Mouse (Mus musculus): ENCODE results near the gene Smarcd3. TPM values are rescaled to one million over a fixed set of nuclear protein-coding genes. Genes with fewer than 3 reads are reported as not detected.
A peak's percentile ranks its signal among the peaks of the same experiment; 100 is the strongest.

Gene Smarcd3
- total RNA-seq (2012; rRNA removed) = 1.3 and 1.5 TPM in 2 replicates
- total RNA-seq (2014; rRNA removed) = not detected in 2 replicates
- polyA plus RNA-seq (2012; ENCODE audit: insufficient read length, low read depth) = 2.2 and 2.8 TPM in 2 replicates

DNA sequence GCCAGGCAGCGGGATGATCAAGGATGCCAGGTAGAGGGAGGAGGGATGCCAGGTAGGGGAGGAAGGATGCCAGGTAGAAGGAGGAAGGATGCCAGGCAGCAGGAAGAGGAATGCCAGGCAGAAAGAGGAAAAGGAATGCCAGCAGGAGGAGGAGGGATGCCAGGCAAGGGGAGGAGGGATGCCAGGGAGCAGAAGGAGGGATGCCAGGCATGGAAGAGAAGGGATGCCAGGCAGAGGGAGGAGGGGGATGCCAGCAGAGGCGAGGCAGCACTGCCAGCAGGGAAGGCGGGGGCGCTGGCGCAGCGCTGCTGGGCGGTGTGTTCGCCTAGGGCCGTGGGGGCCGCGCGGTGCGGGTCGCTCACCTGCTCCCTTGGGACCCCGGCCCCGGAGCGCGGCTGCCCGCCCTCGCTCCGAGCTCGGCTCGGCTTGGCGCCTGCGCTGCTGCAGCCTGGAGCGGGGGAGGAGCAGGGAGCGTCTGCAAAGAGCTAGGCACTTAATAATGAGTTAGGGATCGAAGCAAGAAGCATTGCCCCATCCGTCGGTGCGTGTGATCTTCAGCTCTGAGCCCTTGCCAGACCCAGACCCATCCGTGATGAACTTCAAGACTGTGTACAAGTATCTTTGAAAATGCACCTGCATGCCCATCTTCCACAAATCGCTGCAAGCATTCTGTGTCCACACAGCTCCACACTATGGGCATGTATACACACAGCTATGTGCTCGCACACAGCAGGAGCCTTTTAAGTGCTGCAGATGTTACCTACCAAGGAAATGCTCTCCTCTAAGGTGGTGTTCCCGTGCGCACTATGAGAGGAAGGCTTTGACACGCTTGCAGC is at the start of gene Smarcd3:
Smarcd3 (minus strand) TSS at position 426 of the 836 bp plus-strand sequence.
- dilution Hi-C loops (cut with MboI; ENCODE audit: extremely low pct_ligation_motif_present, extremely low pct_unique_long_range_greater_than_20kb, low sequenced_read_pairs) = no loop called here
- peak within 1 kb of the TSS in 1 of 3 experiments; percentile 43 for H3K4me3 ChIP-seq (replicated peaks in 1 of 3; ENCODE audit: low read depth in 2 of 3, low read length in 2 of 3, poor library complexity in 1 of 3)

DNA sequence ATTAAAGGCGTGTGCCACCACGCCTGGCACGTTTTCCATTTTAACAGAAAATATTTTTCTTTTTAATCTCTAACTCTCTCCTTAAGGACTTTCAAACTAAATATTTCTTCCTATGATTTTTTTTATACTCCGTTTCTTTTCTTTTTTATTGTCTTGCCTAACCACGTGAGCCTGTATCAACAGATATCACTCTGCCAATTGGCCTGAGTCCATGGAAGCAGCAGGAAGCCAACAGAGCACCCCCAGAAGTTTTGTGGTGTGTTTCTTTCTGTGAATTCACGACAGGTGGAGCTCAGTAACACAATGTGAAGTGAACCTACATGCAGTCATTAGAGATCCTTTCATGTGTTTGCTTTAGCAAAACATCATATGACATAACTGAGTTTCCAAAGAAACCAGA is 37.2 kb upstream of the Smarcd3 start:
- no peaks in the 10 kb centered on the region for H3K27me3 ChIP-seq (replicated peaks)

More for the DNA sequence above, at the start of gene Smarcd3:
- H3K9ac ChIP-seq (ENCODE audit: insufficient read depth, low read depth) = no peak within 1 kb of the TSS
- H3K4me2 ChIP-seq (ENCODE audit: insufficient read depth, low read depth, poor library complexity, severe bottlenecking) = peak within 1 kb of the TSS; percentile 55; the same call in 1 of the 2 replicates
- in situ Hi-C loops (cut with MboI; ENCODE audit: low pct_ligation_motif_present, low pct_unique_long_range_greater_than_20kb, low sequenced_read_pairs) = no loop called here
- H3K36me3 ChIP-seq (replicated peaks in 1 of 2; ENCODE audit: control insufficient read depth in 1 of 2, insufficient read depth in 1 of 2, low read length in 1 of 2) = no peaks in the 10 kb centered on the region
- TF ChIP-seq POLR2A (IDR thresholded peaks at IDR 0.05; ENCODE audit: low read depth, low read length) (no peak), MYC (IDR thresholded peaks at IDR 0.05; ENCODE audit: low read depth, low read length) (no peak), MXI1 (IDR thresholded peaks at IDR 0.05; ENCODE audit: low read depth, low read length) (no peak), SIN3A (IDR thresholded peaks at IDR 0.05; ENCODE audit: low read length) (no peak), NRF1 (IDR thresholded peaks at IDR 0.05; ENCODE audit: low read depth, low read length) (peak; percentile 80), TBP (conservative IDR thresholded peaks at IDR 0.05; ENCODE audit: low read depth, low read length) (no peak)
- H3K4me1 ChIP-seq (ENCODE audit: control insufficient read depth in 1 of 2, insufficient read depth in 2 of 2) = peaks cover 6 to 7% of the 10 kb centered on the region in 2 experiments; a peak in 3 of 4 replicates
- no peaks in the 10 kb centered on the region for H3K79me2 ChIP-seq (replicated peaks; ENCODE audit: control insufficient read depth, extremely low read depth, insufficient read depth, poor library complexity, severe bottlenecking)
- no peak within 1 kb of the TSS for H3K27ac ChIP-seq (ENCODE audit: insufficient read depth, low read depth)
- DNase-seq (ENCODE audit: extremely low read depth) = no peak
- H3K9me3 ChIP-seq (replicated peaks; ENCODE audit: low read length) = no peaks in the 10 kb centered on the region
- peaks cover 62% of the 10 kb centered on the region for H3K27me3 ChIP-seq (replicated peaks)

More for the DNA sequence above, 37.2 kb upstream of the Smarcd3 start:
- no peak overlapping the region for H3K4me3 ChIP-seq (replicated peaks in 1 of 3; ENCODE audit: low read depth in 2 of 3, low read length in 2 of 3, poor library complexity in 1 of 3)
- H3K9me3 ChIP-seq (replicated peaks; ENCODE audit: low read length) = peaks cover 3% of the 10 kb centered on the region
- in situ Hi-C loops (cut with MboI; ENCODE audit: low pct_ligation_motif_present, low pct_unique_long_range_greater_than_20kb, low sequenced_read_pairs) = no loop called here
- no peak overlapping the region for H3K27ac ChIP-seq (ENCODE audit: insufficient read depth, low read depth)
- H3K4me2 ChIP-seq (ENCODE audit: insufficient read depth, low read depth, poor library complexity, severe bottlenecking) = no peak overlapping the region
- no peaks in the 10 kb centered on the region for H3K36me3 ChIP-seq (replicated peaks in 1 of 2; ENCODE audit: control insufficient read depth in 1 of 2, insufficient read depth in 1 of 2, low read length in 1 of 2)
- H3K4me1 ChIP-seq (ENCODE audit: control insufficient read depth in 1 of 2, insufficient read depth in 2 of 2) = peaks cover 0 to 16% of the 10 kb centered on the region in 2 experiments; a peak in 3 of 4 replicates
- DNase-seq (ENCODE audit: extremely low read depth) = no peak
- H3K79me2 ChIP-seq (replicated peaks; ENCODE audit: control insufficient read depth, extremely low read depth, insufficient read depth, poor library complexity, severe bottlenecking) = no peaks in the 10 kb centered on the region
- dilution Hi-C loops (cut with MboI; ENCODE audit: extremely low pct_ligation_motif_present, extremely low pct_unique_long_range_greater_than_20kb, low sequenced_read_pairs) = no loop called here
- no peak for TF ChIP-seq MAX (IDR thresholded peaks at IDR 0.05; ENCODE audit: low read length)
- no peak for TF ChIP-seq CHD2 (IDR thresholded peaks at IDR 0.05; ENCODE audit: low read length)
- no peak for TF ChIP-seq SMC3 (IDR thresholded peaks at IDR 0.05; ENCODE audit: low read depth, low read length)
- TF ChIP-seq CHD1 (IDR thresholded peaks at IDR 0.05; ENCODE audit: low read depth, low read length) = no peak
- no peak for TF ChIP-seq MXI1 (IDR thresholded peaks at IDR 0.05; ENCODE audit: low read depth, low read length)
- TF ChIP-seq ZKSCAN1 (IDR thresholded peaks at IDR 0.05; ENCODE audit: borderline replicate concordance, low read depth, low read length) = no peak
- no peak for TF ChIP-seq MEF2A (IDR thresholded peaks at IDR 0.05; ENCODE audit: borderline replicate concordance, low read depth, low read length)
- no peak for TF ChIP-seq MAFK (IDR thresholded peaks at IDR 0.05; ENCODE audit: insufficient replicate concordance, low read length)
- TF ChIP-seq RCOR1 (conservative IDR thresholded peaks at IDR 0.05; ENCODE audit: low read depth, low read length) = no peak
- no peak for TF ChIP-seq USF2 (conservative IDR thresholded peaks at IDR 0.05; ENCODE audit: low read depth, low read length)
- TF ChIP-seq ZNF384 (IDR thresholded peaks at IDR 0.05; ENCODE audit: low read depth, low read length) = no peak
- H3K9ac ChIP-seq (ENCODE audit: insufficient read depth, low read depth) = no peak overlapping the region
